Mouse (Mus musculus) cerebral cortex, adult 2 months (tissue): ENCODE results near the gene Fam187a.

Source experiments
- WGBS: fragments of 180-500 bp; shearing (Covaris S2); methylation state at CpG from one replicate; pipeline ENCODE4 v1.1.7; 2018; 5-methylcytosine and 5-hydroxymethylcytosine counted together

Gene Fam187a

GRCm38 (mm10) chr11:102895779-102896178, 10.8 kb downstream of the Fam187a start:
- 85% methylated on average over 9 of the region's 9 CpGs for WGBS

DNA sequence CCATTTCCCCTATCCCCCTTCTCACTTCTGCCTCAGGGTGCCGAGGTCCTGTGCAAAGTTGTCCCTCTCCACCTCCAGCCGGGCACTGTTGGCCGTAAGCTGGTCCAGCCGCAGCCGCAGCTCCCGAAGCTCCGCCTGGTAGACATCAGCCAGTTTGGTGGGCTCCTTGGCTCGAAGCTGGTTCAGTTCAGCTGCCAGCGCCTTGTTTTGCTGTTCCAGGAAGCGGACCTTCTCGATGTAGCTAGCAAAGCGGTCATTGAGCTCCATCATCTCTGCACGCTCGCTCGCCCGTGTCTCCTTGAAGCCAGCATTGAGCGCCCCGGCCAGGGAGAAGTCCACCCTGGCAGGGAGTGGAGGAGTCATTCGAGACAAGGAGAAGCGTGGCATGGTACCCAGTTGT, 11.7 kb downstream of the Fam187a start:
- WGBS: 73% methylated on average over 20 of the region's 20 CpGs

GRCm38 (mm10) chr11:102898408-102898807, 13.4 kb downstream of the Fam187a start:
- 58% methylated on average over 9 of the region's 9 CpGs for WGBS

DNA sequence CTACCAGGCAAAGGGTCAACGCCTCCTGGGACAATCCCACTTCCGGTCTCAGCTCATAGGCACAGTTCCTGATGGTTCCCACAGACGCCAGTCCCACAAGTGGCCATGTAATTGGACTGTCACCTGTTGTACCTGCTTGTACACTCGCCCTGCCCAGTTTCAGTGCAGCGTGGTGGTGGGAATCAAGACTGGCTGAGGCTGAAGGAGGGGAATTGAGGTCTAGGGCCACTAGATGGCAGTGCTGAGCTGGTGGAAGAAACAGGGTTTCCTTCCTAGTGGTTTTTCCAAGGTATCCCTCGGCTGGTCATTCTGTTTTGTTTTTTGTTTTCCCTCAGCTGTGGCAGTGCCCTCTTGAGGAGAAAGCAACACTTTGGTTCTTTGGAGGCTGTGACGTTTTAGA, 15.8 kb downstream of the Fam187a start, which contains the start of gene Gfap:
TSS of gene Gfap (minus strand) at position 150 of the 400 bp plus-strand sequence.
- WGBS: 10% methylated on average over 7 of the region's 7 CpGs

DNA sequence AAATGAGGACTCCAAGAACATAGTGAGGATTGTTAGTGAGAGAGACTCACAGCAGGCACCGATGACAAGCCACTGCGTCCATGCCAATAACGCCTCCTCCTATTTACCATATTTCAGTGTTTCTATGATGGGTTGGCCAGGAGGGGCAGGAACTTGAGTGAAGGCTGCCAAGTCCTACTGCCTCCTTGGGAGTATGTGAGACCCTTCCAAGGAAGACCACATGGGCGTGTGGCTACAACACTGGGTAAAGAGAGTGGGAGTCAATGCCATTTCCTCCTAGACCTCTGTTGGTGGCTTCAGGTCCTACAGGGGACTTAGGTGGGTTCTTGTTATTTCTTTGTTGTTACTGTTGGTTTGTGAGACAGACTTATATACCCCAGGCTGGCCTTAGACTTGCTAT, 16.2 kb downstream of the Fam187a start:
- 31% methylated on average over 4 of the region's 4 CpGs for WGBS

- 92% methylated on average over 5 of the region's 5 CpGs for WGBS
Observed at GRCm38 (mm10) chr11:102902107-102902506, 17.1 kb downstream of the Fam187a start.

GRCm38 (mm10) chr11:102903654-102904053, 18.7 kb downstream of the Fam187a start:
- 85% methylated on average over 7 of the region's 7 CpGs for WGBS

- WGBS: 41% methylated on average over 7 of the region's 7 CpGs
Observed at GRCm38 (mm10) chr11:102911376-102911775, 26.4 kb downstream of the Fam187a start.

DNA sequence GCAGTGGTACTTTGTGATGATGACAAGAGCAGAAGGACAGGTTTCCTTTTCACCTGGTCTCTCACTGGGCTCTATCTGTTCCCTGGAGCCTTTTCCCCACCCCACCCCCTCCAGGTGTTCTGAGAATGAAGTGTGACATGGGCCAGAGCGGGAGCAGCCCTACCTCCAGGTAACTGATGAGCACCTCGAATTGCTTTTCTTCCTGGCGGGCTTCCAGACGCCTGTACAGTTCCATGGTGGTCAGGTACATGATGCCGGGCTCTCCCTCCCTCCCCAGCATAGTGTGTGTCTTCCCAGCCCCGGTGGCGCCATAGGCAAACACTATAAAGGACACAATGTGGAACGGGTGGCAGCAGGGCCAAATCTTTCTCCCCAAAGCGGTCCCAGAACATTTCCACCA, 30.4 kb downstream of the Fam187a start:
- 93% methylated on average over 9 of the region's 9 CpGs for WGBS

DNA sequence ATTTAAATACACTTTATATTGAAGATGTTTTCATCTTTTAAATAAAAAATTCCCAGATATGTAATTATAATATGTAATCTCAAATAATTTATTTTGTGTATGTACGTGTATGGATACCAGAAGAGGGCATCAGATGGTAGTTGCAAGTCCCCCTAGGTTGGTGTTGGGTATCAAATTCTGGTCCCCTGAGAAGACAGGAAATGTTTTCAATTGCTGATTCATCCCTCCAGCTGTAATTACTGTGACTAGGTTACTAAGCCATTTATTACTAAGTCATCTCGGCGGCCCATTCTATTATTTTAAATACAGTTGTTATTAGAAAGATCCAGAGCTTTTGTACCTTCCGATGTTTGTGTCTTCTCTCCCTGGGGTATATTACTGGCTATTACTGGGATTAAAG, 33.1 kb downstream of the Fam187a start:
- 86% methylated on average over 4 of the region's 4 CpGs for WGBS

DNA sequence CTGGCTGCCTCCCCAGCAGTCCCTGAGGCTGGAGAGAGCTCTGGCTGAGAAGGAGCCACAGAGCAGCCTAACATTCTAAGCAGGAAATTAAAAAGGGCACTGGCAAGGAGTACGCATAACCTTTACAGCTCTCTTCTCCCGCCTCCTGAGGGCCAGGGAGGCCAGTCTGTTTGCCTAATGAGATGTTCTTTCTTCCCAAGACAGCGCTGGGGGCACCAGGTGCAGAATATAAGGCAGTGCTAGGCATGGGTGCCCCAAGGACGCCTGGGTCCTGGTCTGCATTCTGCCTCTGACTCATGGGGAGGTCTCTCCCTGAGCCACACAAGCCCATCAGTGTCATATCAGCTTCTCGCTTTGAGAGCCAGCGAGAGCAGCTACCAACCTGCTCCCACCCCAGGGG, 36.5 kb downstream of the Fam187a start:
- WGBS: 80% methylated on average over 6 of the region's 6 CpGs

- under 1% methylated on average over 62 of the region's 62 CpGs for WGBS
Observed at GRCm38 (mm10) chr11:102924557-102925350, 39.8 kb downstream of the Fam187a start, which contains the start of gene Kif18b. Kif18b (minus strand) TSS chr11:102925124.

- 1% methylated on average over 10 of the region's 10 CpGs for WGBS
Observed at GRCm38 (mm10) chr11:102925351-102925717, 40.4 kb downstream of the Fam187a start.

GRCm38 (mm10) chr11:102930672-102931071, 45.7 kb downstream of the Fam187a start:
- 85% methylated on average over 10 of the region's 10 CpGs for WGBS

- 64% methylated on average over 4 of the region's 4 CpGs for WGBS
Observed at GRCm38 (mm10) chr11:102936272-102936671, 51.3 kb downstream of the Fam187a start.
